Mouse (Mus musculus) gastrocnemius, postnatal 10 days (tissue): ENCODE results near the gene Ppp1r3g. TPM values are rescaled to one million over a fixed set of nuclear protein-coding genes. Genes with fewer than 3 reads are reported as not detected.

Experiments
- DNase-seq: peaks from one replicate; pipeline ENCODE4 v3.0.0; 2021; ENCODE audit warnings: mixed read lengths
- total RNA-seq, 2 experiments: library from RNA; stranded (reverse); gene quantifications; 2 replicates each; pipeline ENCODE4 v1.2.3; 2021

Gene Ppp1r3g
- total RNA-seq, 2 experiments from 2014 or later: not detected

- DNase-seq: no peak
Measured at GRCm38 (mm10) chr13:35995231-35995630, 36.6 kb downstream of the Ppp1r3g start.

DNA sequence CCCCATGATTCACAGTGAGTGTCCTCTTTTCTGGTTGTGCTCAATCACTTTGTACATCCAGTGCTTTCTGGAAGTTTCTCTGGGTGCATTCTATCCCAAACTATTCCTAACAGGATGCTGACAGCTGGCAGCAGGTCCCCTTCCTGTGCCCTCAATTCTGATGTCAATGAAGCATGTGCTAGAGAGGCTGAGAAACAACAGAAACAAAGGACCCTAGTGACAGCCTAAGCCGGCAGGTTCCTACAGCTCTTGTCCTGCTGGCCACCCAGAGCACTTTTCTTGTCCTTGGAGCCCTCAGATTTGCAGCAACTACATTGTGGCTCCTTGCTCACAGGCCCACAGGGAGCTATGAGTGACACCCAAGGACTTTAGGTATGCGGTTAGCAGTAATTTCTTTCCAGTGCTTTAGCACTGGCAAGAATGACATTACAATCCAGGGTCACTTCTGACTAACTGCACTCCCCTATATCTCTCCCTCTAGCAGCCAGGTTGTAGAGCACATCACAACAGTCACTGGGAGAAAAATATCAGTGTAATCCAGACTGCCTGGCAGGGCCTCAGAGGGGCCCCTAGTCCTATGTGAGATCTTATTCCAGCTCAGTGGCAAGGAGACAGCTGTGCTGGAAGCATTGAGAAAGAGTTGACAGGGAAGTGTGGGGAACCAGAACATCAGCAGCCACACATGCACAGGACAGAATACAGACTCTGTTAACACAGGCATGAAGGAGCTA is 37.2 kb downstream of the Ppp1r3g start:
- DNase-seq: no peak

- no peak for DNase-seq
Measured at GRCm38 (mm10) chr13:35997606-35998005, 39.0 kb downstream of the Ppp1r3g start.

DNA sequence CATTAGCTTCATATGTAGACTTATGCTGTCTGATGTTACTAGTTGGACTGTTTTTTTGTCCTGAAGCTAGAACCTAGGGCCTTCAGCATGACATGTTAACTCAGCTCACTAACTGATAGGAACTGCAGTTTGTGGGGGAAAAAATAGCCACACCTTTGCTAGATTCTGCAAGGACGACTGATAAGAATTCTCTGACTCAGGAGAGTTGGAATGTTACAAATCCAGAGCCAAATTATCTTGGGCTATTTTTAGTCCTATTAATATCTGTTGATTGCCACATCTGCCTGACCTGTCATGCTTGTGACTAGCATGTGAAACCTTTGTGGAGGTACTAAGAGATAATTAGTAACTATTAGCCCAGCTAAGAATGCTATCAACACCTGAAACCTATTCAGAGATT is 42.2 kb downstream of the Ppp1r3g start:
- no peak for DNase-seq

DNA sequence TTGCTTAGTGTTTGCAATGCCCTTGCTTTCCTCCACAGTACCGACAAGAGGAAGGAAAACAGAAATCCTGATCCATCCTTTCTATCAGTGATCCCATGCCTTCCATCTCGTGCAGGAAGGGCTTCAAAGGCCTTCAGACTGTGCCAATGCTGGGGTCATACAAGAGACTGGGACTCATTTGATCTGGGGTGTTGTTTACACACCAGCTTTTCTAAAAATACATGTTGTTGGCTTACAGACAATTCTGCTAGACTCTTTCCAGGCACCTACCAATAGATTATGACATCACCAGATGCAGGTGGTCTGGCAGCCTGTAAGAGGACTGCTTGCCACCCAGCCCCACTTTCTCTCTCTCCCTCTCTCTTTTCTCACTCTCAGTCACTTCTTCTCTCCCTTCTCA is 51.3 kb downstream of the Ppp1r3g start:
- no peak for DNase-seq

DNA sequence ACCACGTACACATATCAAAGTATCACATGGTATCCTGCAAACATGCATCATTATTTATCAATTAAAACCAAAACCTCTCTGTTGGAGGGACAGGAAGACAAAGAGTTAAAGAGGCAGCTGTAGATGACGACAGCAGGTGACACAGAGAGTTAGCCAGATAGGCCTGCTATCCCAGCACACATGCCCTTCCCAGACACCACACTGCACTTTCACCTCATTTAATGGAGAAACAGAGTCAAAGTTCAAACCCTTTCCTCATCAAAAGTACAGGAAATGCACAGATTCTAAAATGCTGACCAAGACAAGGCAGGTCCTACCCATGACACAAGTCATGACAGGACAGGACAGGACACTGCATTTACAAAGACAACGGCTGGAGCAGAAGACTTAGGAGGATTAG is 57.0 kb downstream of the Ppp1r3g start:
- DNase-seq: no peak

GRCm38 (mm10) chr13:36018017-36018416 is 59.4 kb downstream of the Ppp1r3g start:
- peak; percentile 32 for DNase-seq

GRCm38 (mm10) chr13:36019309-36020274 is 61.0 kb downstream of the Ppp1r3g start:
- DNase-seq: peak; percentile 71

Other genes starting within 250 kb of the Ppp1r3g start
- gene Rpp40, start 52.5 kb upstream of the Ppp1r3g start, total RNA-seq: 10 to 100 TPM; 10.8 to 13.5 TPM
- gene Fars2, start 158.6 kb downstream of the Ppp1r3g start, total RNA-seq: 10 to 100 TPM; 35.6 to 40.8 TPM
- 1 to 10 TPM; 5.6 to 5.8 TPM for gene Lyrm4, start 158.7 kb downstream of the Ppp1r3g start, total RNA-seq